Mouse (Mus musculus) intestine, embryonic 14.5 days (tissue): ENCODE measurements around the gene Selenok. TPM values are rescaled to one million over a fixed set of nuclear protein-coding genes. Genes with fewer than 3 reads are reported as not detected.
A peak's percentile ranks its signal among the peaks of the same experiment; 100 is the strongest.

ENCODE experiments used
- ATAC-seq: fragments of 200-750 bp; cut with Nextera tagmentation; replicated peaks from 2 replicates; pipeline ENCODE4 v1.8.0; 2017; ENCODE audit warnings: low read depth, moderate number of reproducible peaks, moderate TSS enrichment, moderate library complexity; ENCODE audit not compliant: low FRiP score, low TSS enrichment
- DNase-seq: peaks from one replicate; pipeline ENCODE4 v3.0.0-alpha.2; 2018; ENCODE audit warnings: low spot score
- H3K27ac ChIP-seq: fragments of 300-500 bp; sonication (generic); 2 replicates; pipeline ENCODE4 v1.5.1; 2014; ENCODE audit warnings: low read depth, mild to moderate bottlenecking, control low read depth
- H3K27me3 ChIP-seq: fragments of 300-500 bp; sonication (generic); replicated peaks from 2 replicates; pipeline ENCODE4 v1.6.1; 2014; ENCODE audit warnings: low read length, control low read depth; ENCODE audit not compliant: control insufficient read depth, insufficient read depth
- H3K36me3 ChIP-seq: fragments of 300-500 bp; sonication (generic); 2 replicates; pipeline ENCODE4 v1.6.1; 2014; ENCODE audit warnings: low read length, control low read depth; ENCODE audit not compliant: control insufficient read depth, insufficient read depth
- H3K4me1 ChIP-seq: fragments of 300-500 bp; sonication (generic); replicated peaks from 2 replicates; pipeline ENCODE4 v1.6.1; 2014; ENCODE audit warnings: low read length, control low read depth, mixed read lengths; ENCODE audit not compliant: control insufficient read depth, insufficient read depth
- H3K4me2 ChIP-seq: fragments of 300-500 bp; sonication (generic); 2 replicates; pipeline ENCODE4 v1.6.1; 2014; ENCODE audit warnings: low read length
- H3K4me3 ChIP-seq: fragments of 300-500 bp; sonication (generic); 2 replicates; pipeline ENCODE4 v1.5.1; 2014; ENCODE audit warnings: low read depth, low read length, control low read depth, mixed read lengths
- H3K9ac ChIP-seq: fragments of 300-500 bp; sonication (generic); 2 replicates; pipeline ENCODE4 v1.6.1; 2014; ENCODE audit warnings: mild to moderate bottlenecking, low read length
- H3K9me3 ChIP-seq: fragments of 300-500 bp; sonication (generic); 2 replicates; pipeline ENCODE4 v1.6.1; 2016; ENCODE audit warnings: low read length, control low read depth; ENCODE audit not compliant: control insufficient read depth
- WGBS: fragments of 180-500 bp; shearing (Covaris S2); extraction: QIAGEN DNeasy Blood & Tissue Kit; methylation state at CpG from one replicate; pipeline ENCODE4 v1.1.7; 2014; 5-methylcytosine and 5-hydroxymethylcytosine counted together
- polyA plus RNA-seq: library from polyadenylated mRNA; unstranded; fragments of >200 nt; fragmentation: Nextera tagmentation; extraction: Ambion mirVana; gene quantifications from 2 replicates; pipeline ENCODE4 v1.2.1, GENCODE M21; 2014

Selenok gene
- polyA plus RNA-seq, 1 experiment from 2014 or later, result 199 TPM

DNA sequence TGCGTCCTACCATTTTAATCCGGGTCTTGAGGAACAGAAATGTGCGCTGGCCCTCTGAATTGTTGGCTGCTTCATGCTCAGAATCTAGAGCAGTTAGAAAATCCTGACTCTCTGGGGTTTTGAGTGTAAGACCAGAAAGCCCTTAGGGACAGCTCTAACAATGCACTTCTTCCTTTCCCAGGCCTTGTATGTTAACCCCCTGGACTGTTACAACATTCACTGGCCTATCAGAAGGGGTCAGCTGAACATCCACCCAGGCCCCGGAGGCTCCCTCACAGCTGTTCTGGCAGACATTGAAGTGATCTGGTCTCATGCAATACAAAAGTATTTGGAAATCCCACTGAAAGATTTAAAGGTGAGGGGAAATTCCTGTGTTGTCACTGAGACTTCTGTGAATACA, 18.0 kb downstream of the Selenok start:
- 94% methylated on average over 4 of the region's 4 CpGs for WGBS
- H3K27ac ChIP-seq, result no peak overlapping the region
- DNase-seq (no peak), ATAC-seq (no peak)
- H3K27me3 ChIP-seq, result no peaks in the 10 kb centered on the region
- peaks cover 99% of the 10 kb centered on the region for H3K36me3 ChIP-seq
- H3K9ac ChIP-seq, result no peak overlapping the region
- H3K4me2 ChIP-seq, result no peak overlapping the region
- no peaks in the 10 kb centered on the region for H3K4me1 ChIP-seq
- H3K9me3 ChIP-seq, result no peaks in the 10 kb centered on the region
- no peak overlapping the region for H3K4me3 ChIP-seq

DNA sequence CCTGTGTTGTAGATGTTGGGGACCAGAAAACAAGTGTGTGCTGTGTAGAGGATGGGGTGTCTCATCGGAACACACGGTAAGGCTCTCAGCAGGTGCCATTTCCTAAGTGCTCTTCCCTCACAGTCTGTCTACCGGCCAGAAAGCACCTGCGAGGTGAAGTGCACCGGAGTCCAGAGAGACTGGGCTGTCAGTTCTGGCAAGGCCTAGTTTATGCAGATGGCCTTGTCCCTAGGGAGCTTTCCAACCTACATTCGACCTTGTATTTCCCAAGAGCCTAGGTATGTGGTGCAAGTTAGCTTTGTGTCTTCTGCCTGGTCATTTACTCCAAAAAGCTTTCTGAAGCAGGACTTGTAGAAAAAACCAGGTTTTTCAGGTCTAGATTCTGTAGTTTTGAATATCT, 19.2 kb downstream of the Selenok start:
- H3K9me3 ChIP-seq, result no peaks in the 10 kb centered on the region
- H3K9ac ChIP-seq, result no peak overlapping the region
- no peak overlapping the region for H3K4me2 ChIP-seq
- H3K27ac ChIP-seq, result no peak overlapping the region
- H3K36me3 ChIP-seq, result peaks cover 100% of the 10 kb centered on the region
- WGBS, result 95% methylated on average over 6 of the region's 6 CpGs
- H3K4me1 ChIP-seq, result no peaks in the 10 kb centered on the region
- no peaks in the 10 kb centered on the region for H3K27me3 ChIP-seq
- ATAC-seq, result no peak
- H3K4me3 ChIP-seq, result no peak overlapping the region
- DNase-seq, result no peak

DNA sequence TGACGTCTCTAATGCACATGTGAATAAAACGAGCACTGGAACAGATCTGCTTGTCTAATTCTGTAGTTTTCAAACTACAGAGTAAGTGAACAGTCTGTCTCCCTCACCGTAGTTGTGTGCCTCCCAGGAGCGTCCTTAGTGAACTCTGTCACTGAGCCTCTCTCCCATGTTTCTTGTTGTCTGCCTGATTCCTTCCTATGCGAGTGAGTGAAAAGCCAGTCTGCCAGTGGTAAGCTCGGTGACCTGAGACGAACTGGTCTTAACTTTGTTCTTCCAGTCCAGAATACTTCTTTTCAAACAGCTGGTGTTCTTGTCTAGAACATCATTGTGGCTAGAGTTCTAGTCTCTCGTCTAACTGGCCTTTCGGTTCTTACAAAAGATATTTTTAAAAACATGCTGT, 19.6 kb downstream of the Selenok start:
- H3K4me1 ChIP-seq, result no peaks in the 10 kb centered on the region
- no peak for ATAC-seq

DNA sequence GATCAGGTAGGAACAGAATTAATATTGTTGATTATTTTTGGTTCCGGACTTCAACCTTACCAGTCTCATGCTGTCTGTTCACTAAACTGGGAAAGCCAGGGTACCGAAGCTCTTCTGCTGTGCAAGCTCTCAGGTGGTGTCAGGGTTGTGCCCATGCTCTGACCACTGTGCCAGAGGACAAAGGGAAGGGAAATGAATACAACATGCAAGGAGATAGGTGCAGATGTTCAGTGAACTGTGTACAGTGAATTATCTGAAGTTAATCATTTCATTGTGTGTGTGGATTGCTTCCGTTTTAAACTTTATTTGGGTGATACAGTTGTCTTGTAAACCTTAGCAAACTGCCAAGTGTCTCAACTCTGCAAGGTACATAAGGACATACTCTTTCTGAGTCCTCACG, 20.2 kb downstream of the Selenok start:
- H3K36me3 ChIP-seq, result peaks cover 100% of the 10 kb centered on the region
- 98% methylated on average over 4 of the region's 4 CpGs for WGBS
- ATAC-seq (no peak), DNase-seq (no peak)
- H3K9ac ChIP-seq, result no peak overlapping the region
- no peaks in the 10 kb centered on the region for H3K9me3 ChIP-seq
- H3K4me2 ChIP-seq, result no peak overlapping the region
- H3K27ac ChIP-seq, result no peak overlapping the region
- no peaks in the 10 kb centered on the region for H3K4me1 ChIP-seq
- no peaks in the 10 kb centered on the region for H3K27me3 ChIP-seq
- H3K4me3 ChIP-seq, result no peak overlapping the region

More for the DNA sequence above, 19.6 kb downstream of the Selenok start:
- no peak overlapping the region for H3K27ac ChIP-seq
- no peaks in the 10 kb centered on the region for H3K9me3 ChIP-seq
- H3K4me3 ChIP-seq, result no peak overlapping the region
- H3K9ac ChIP-seq, result no peak overlapping the region
- no peak for DNase-seq
- H3K4me2 ChIP-seq, result no peak overlapping the region
- no peaks in the 10 kb centered on the region for H3K27me3 ChIP-seq
- WGBS, result 93% methylated on average over 9 of the region's 9 CpGs
- H3K36me3 ChIP-seq, result peaks cover 100% of the 10 kb centered on the region

DNA sequence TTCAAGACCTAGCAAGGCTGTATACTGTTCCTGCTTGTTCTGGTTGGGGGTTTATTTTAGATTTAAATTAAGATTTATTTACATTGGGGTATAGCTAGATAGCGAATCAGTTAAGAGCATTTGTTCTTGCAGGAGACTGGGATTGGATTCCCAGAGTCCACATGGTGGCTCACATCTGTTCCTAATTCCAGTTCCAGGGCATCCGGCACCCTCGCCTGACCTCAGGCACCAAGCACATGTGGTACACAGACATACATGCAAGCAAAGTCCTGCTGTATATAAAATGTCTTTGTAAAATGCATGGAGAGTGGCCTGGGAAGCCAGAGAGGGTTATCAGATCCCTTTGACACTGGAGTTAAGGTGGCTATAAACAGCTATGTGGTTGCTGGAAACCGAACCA, 26.9 kb downstream of the Selenok start:
- no peaks in the 10 kb centered on the region for H3K9me3 ChIP-seq

DNA sequence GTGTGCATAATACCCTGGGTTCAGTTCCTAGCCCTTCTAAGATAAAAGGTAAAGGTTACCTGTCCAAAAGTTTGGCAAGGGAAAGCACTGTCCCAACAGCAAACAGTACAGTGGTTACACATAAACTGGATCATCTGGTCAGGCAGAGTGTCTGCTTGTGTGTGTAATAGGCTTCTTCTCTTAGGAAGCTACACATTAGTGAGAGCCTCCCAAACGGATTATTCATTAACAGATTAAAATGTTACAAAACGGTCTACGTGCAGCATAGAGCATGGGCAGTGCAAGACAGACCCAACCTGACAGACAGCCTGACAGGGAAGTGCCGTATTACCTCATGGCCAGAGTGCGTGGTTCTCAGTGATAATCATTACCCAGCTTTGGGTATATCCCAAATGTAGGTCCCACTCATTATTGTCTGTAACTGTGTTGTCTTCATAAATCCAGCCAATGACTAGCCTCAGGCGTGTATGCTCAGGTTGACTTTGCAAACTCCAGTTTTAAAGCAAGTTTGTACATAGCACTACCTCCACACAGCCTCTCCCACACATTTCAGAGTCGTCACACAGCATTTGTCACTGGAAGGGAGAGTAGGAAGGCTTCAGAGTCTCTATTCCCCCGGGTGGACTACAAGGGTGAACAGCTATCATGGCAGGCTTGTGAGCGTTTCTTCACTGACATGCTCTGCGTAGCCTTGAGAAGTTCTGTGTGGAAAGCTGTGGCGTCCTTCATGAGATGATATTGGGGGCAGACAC, 28.1 kb downstream of the Selenok start:
- H3K27me3 ChIP-seq, result no peaks in the 10 kb centered on the region
- H3K4me2 ChIP-seq, result no peak overlapping the region
- ATAC-seq (peak; percentile 59), DNase-seq (no peak)
- H3K9me3 ChIP-seq, result no peaks in the 10 kb centered on the region
- H3K27ac ChIP-seq, result no peak overlapping the region
- WGBS, result 84% methylated on average over 11 of the region's 11 CpGs
- H3K4me1 ChIP-seq, result no peaks in the 10 kb centered on the region
- no peak overlapping the region for H3K4me3 ChIP-seq
- no peak overlapping the region for H3K9ac ChIP-seq
- peaks cover 58% of the 10 kb centered on the region for H3K36me3 ChIP-seq

More for the DNA sequence above, 26.9 kb downstream of the Selenok start:
- no peak overlapping the region for H3K4me3 ChIP-seq
- H3K27me3 ChIP-seq, result no peaks in the 10 kb centered on the region
- H3K36me3 ChIP-seq, result peaks cover 70% of the 10 kb centered on the region
- no peak for DNase-seq
- H3K27ac ChIP-seq, result no peak overlapping the region
- no peak for ATAC-seq
- H3K9ac ChIP-seq, result no peak overlapping the region
- H3K4me2 ChIP-seq, result no peak overlapping the region
- 84% methylated on average over 4 of the region's 4 CpGs for WGBS
- H3K4me1 ChIP-seq, result no peaks in the 10 kb centered on the region

DNA sequence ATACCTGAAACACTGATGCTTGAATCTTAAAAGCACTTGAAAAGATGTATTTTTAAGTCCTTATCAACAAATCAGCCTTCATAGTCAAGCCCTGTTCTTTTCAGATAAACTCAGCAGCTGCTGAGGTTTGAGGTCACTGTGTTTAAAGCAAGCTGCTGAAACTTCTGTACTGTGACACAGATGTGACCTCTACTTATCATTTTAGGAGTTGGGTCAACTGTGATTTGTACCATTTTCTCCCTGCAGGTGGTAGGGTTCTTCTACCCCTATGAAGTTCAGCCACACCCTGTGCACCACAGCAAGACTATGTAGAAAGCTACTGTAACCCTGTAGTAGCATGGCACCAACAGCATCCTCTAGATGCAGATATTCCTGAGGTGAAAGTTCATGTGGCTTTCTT, 29.2 kb downstream of the Selenok start:
- no peak overlapping the region for H3K27ac ChIP-seq
- H3K36me3 ChIP-seq, result peaks cover 46% of the 10 kb centered on the region
- H3K9me3 ChIP-seq, result no peaks in the 10 kb centered on the region
- H3K4me3 ChIP-seq, result no peak overlapping the region
- H3K9ac ChIP-seq, result no peak overlapping the region
- H3K4me1 ChIP-seq, result no peaks in the 10 kb centered on the region
- no peaks in the 10 kb centered on the region for H3K27me3 ChIP-seq
- no peak for ATAC-seq
- H3K4me2 ChIP-seq, result no peak overlapping the region
- no peak for DNase-seq

DNA sequence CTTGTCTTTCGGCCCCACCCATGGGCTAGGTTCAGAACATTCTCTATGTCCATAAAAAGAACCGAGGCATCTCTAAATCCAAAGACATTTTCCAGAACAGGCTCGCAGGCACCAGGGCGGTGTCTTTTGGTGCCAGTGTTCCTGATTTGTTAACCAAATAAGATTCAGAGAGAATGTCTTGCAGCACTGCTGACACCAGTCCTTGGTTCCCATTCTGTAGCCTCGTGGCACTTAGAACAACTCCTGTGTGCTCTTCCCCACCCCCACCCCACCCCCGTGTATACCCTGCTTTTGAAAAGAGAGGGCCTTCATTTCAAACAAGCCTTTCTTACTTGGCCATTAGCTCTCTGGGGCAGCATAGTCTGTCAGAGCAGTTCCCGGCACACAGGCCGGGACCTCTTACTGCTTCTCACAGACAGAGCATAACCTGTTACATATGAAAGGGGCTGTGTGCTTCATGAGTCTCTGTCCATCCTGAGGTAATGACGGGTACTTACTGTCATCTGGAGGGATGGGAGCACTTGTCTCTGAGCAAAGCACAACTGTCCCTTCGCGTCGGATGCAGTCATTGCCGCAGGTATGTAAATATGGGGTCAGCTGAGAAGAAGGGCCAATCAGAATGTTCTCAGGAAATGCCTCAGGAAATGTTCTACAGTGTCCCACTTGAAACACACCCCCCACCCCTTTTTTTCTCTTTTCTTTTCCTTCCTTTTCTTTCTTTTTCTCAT, 30.8 kb downstream of the Selenok start:
- no peaks in the 10 kb centered on the region for H3K27me3 ChIP-seq
- no peak overlapping the region for H3K4me3 ChIP-seq
- ATAC-seq (no peak), DNase-seq (no peak)
- no peaks in the 10 kb centered on the region for H3K4me1 ChIP-seq
- no peaks in the 10 kb centered on the region for H3K9me3 ChIP-seq
- no peak overlapping the region for H3K9ac ChIP-seq
- peaks cover 30% of the 10 kb centered on the region for H3K36me3 ChIP-seq
- WGBS, result 76% methylated on average over 13 of the region's 13 CpGs
- no peak overlapping the region for H3K27ac ChIP-seq
- no peak overlapping the region for H3K4me2 ChIP-seq

DNA sequence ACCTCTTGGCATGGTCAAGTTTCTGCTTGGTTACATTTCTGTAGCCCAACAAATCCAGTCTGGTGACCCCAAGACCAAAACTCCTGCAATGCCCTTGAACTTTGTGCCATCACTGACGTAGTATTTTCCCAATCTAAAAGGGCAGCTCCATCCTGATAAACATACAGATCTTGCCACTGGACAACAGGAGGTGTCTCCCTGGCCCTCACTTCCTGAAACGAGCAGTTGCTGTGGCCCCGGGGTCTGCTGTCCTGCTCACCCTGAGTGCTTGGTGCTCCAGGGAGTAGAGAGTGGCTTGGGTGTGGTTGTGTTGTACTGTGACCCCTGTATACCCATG, 31.3 kb downstream of the Selenok start:
- no peak overlapping the region for H3K4me3 ChIP-seq
- no peaks in the 10 kb centered on the region for H3K9me3 ChIP-seq
- no peaks in the 10 kb centered on the region for H3K4me1 ChIP-seq
- no peak overlapping the region for H3K9ac ChIP-seq
- no peak overlapping the region for H3K27ac ChIP-seq
- no peak overlapping the region for H3K4me2 ChIP-seq
- no peaks in the 10 kb centered on the region for H3K27me3 ChIP-seq
- DNase-seq (no peak), ATAC-seq (no peak)
- 76% methylated on average over 3 of the region's 3 CpGs for WGBS
- H3K36me3 ChIP-seq, result peaks cover 25% of the 10 kb centered on the region
